Mouse (Mus musculus): Measurements from ENCODE around the gene Gpr132. TPM values are rescaled to one million over a fixed set of nuclear protein-coding genes. Genes with fewer than 3 reads are reported as not detected.

Gene Gpr132
- total RNA-seq (2015) (20.0 and 25.8 TPM in 2 replicates), total RNA-seq (2017) (7.6 and 10.7 TPM in 2 replicates)

DNA sequence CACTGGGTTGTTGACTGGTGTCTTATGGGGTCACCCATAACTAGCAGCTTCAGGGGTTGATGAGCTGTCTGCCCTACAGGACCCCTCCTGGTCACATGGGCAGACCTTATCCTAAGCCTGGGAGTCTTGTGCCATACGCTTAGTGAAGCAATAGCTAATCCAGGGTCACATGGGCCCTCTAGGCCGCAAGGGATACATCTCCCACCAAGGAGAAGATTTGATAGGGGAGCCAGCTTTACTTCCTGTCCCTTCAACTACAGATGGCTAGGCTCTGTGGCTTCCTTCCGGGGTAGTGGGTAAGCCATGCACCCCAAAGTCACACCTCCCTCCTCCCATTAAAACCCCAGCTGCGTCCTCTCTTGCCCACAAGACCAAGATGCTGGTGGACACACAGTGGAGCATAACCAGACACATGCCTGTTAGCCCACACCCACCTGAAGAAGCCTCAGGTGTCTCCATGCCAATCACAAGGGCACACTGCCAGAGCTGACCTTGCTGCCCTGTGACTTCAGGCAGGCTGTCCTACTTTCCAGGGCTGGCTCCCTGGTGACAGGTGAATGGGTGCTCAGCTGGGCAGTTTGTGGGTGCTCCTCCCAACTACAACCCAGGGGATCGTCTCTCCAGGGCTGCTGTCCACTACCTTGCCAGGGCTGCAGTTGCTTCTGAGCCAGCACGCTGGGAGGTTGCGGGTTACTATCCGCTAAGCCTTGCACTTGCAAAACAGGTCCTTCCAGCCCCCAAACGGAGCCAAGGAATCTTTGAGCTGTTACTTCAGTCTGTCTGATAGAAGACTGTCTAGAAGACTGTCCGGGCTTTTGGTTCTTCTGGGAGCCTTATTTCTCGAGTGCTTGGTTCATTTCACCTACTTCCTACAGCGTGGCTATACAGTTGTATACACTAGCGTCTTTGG is at the start of gene Gpr132:
Gene Gpr132, minus strand, starts transcription at position 51 of the 910 bp plus-strand sequence.
- peak; percentile 11; the same call in 1 of the 2 replicates for ATAC-seq (ENCODE audit: poor library complexity, severe bottlenecking)

DNA sequence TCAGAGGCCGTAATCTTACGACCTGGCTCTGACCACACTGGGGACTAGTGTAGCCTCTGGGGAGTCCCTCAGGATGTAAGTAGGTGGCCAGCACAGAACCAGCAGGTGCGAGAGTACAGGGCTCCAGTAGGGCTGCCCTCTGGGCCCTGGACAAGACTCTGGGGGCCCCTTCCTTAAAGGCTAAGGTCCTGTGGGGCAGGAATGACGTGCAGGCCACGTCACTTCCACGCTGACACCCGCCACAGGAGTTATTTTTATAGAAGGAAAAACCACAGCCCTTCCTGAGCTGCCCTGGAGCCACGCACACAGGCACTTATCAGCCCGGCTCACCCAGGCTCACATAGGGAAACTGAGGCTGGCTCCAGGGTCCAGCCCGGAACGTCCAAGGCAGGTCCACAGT is 49.5 kb upstream of the Gpr132 start:
- ATAC-seq (ENCODE audit: poor library complexity, severe bottlenecking), result peak; percentile 49

DNA sequence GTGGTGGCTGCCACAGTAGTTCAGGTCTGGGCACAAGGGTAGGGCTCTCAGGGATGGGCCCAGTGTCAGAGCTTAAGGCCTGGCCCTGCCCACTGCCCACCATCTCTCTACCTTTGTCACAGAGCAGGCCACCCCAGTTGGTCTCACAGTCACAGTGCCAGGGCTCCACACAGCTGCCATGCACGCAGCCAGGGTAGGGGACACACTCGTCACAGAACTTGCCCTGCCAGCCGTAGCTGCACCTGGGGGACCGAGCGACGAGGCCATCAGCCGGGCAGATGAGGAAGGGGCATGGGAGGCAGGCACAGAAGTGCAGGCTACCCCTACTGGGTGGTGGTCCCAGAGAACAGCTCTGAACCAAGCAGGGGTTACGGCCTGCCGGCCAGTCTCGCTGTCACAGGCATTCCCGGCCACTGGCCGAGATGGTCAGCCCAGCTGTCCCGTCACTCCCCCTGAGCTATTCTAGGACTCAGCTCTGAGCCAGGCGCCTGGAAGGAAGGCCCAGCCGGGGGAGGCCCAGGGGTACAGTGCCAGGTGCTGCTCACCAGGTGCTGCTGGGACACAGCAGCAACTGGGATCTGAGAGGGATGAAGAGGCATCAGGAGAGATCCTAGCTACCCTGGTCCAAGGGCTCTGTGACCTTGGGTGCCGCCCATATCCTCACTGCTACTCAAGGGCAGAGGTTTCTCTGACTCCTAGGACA is 48.8 kb upstream of the Gpr132 start:
- no peak for ATAC-seq (ENCODE audit: poor library complexity, severe bottlenecking)

DNA sequence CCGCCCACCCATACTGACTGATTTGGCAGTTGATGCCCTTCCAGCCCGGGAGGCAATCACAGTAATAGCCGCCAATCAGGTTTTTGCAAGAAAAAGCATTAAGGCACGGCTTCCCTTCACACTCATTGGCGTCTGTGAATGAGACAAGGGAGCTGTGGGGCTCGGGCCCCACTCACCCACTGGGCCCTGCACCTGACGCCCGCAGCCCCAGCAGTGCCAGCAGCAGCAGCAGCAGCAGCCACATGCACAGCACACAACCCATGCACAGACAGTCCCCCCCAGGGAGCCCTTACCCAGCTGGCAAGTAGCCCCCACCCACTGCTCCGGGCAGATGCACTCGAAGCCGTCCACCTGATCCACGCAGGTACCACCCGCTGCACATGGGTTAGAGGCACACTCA is 47.6 kb upstream of the Gpr132 start:
- no peak for ATAC-seq (ENCODE audit: poor library complexity, severe bottlenecking)

DNA sequence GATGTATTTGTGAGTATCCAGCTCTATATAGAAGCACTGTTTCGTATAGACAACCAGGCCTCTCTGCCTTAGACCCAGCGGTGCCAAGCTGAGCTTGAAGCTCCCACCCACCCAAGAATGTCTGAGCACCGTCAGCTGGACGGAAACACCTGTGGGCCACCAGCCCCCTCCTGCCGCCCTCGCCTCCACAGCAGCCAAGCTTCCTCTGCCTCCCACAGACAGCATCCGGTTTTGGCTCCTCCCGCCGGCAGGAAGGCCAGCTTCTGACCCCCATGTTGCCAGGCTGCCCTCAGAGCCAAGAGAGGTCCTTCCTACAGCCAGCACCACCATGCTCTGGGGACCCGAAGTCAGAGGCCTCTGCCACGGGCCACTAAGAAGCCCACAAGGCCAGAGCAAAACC is 46.5 kb upstream of the Gpr132 start:
- no peak for ATAC-seq (ENCODE audit: poor library complexity, severe bottlenecking)

DNA sequence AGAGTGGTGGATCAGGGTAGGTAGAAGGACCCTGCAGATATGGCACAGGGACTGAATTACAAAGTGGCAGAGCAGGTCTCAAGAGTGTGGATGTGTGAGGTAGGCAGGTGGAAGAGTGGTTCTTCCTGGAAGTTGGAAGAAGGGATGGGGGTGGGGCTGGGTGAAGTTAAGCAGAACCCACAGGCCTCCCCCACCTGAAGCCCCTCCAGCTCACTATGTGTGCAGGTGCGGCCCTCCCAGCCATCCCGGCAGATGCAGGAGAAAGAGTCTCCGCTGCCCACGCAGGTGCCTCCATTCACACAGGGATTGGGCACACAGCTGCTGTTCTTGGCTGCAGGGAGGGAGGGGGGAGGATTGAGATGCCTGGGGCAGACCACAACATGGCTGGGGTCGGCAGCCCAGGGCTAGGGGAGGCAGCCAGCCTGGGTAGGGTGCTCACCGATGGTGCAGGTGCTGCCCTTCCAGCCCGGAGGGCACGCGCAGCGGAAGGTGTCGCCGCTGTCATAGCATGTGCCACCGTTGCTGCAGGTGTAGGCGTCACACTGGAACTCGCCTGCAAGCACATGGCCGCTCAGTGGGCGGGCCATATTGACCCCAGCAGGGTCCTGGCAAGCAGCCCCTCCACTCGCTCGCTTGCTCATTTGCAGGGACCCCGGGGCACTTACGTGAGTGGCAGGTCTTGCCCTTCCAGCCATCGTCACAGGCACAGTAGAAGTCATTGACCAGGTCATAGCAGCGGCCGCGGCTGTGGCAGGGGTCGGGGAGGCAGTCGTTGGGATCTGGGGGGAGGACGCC is 45.1 kb upstream of the Gpr132 start:
- no peak for ATAC-seq (ENCODE audit: poor library complexity, severe bottlenecking)

DNA sequence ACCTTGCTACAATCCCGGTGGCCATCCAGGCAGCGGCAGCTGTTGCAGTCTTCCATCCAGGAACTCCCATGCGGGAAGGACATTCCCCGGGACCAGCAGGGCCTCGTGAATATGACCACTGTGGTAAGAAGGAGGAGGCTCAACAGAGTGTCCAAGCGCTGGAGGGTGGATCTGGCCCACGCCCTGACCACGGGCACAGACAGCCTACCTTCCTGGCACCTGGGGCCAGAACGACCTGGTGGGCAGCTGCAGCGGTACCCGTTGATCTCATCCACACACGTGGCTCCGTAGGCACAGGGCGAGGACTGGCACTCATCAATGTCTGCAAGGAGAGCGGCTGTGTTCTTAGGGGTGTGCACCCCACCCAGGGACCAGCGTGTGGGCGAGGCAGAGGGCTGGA is 43.7 kb upstream of the Gpr132 start:
- no peak for ATAC-seq (ENCODE audit: poor library complexity, severe bottlenecking)

DNA sequence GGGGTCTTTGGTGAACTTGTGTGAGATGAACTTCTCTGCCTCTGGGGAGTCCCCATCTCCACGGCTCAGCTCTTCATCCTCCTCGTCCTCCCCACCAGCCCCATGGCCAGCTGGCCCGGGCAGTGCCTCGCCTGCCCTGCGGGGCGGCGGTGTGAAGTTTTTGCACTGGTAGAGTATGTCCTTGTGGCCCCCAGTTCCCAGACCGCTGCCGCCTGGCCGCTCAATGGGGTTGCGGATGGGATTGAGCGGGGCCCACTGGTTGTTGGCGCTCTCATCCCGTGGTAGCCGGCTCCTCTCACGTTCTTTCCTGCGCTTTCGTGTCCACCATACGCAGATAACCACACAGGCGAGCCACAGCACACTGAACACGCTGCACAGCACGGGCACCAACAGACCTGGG is 41.0 kb upstream of the Gpr132 start:
- ATAC-seq (ENCODE audit: poor library complexity, severe bottlenecking), result no peak

DNA sequence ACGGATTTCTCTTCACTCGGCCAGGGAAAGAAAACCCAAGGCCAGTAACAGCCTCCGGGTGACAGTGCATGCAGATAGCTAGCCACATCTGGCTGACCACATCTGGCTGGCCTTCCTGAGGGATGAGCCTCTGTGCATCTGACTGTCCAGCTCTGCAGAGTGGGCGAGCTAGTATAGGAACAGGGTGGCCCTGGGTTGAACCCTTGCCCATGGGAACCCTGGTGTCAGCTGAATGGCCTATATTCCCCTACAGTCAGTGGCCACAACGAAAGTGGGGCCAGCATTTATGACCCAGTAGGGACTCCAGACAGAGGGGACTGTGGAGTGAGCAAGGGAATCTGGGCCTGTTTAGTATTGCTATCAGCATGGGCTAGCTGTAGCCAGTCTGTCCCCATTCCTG is 37.0 kb upstream of the Gpr132 start:
- no peak for ATAC-seq (ENCODE audit: poor library complexity, severe bottlenecking)

DNA sequence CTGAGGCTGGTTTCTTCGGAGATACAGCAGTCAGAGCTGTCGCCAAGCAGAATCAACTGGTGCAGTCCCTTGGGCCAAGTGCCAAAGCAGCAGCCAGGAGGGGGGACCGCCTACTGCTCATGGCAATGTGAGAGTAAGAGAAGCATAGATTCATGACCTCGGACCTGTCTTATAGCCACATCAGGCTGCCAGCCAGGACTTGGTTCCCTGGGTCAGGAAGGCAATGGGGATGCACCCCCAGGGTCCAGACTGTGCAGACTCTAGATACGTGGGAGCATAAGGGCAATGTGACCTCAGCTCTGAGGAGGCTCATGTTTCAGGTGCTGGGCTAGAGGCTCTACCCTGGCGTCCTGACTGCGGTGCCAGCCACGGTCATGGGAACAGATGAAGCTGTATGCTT is 35.9 kb upstream of the Gpr132 start:
- no peak for ATAC-seq (ENCODE audit: poor library complexity, severe bottlenecking)

DNA sequence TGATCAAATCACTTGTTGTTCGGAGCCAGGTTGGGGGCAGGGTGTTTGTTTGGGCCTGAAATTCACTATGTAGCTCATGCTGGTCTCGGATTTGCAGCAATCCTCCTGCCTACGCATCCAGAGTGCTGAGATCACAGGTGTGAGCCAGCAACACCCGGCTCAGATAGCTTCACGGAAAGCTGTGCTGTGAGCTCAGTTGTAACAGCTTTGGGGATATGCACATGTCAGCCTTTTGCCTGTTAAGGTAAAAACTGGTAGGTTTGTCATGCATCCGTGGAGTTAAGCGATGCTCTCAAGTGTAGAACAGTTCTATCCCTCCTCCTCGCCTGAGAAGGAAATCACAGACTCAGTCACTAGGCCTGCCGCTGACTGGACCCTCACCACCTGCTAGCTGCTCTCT is 32.6 kb upstream of the Gpr132 start:
- ATAC-seq (ENCODE audit: poor library complexity, severe bottlenecking), result no peak

DNA sequence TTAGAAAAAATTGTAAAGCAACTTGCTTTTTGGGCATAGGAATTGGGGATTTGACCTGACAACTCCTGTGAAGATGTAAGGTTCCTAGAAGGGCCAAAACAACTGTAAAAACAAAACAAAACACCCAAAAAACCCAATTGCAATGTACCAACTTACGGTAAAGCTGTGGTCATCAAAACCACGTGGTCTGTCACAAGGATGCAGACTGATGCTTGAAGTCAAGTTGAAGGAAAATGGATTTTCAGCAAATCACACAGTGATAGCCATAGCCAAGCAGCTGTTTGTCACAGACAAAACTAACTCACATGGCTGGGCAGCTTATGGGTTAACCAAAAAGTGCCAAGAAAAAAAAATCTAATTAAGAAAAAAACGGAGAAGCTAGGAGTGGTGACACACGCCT is 30.9 kb upstream of the Gpr132 start:
- ATAC-seq (ENCODE audit: poor library complexity, severe bottlenecking), result no peak

DNA sequence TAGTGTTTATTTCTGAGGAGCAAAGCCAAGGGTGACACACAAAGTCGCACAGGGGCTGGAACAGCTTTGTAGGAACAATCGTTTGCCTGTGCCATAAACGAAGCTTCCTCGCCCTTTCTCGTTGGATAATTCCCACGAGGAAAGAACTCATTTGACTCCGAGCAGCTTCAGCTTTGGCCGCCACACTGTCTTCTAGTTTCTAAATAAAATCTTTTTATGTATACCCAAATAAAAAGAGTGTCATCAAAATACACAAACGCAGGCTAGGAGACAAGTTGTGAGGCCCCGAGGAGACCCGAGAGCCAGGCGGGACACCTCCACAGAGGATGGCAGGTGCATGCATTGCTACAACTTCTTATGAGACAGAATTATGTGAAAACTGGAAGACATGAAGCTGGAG is 30.3 kb upstream of the Gpr132 start:
- ATAC-seq (ENCODE audit: poor library complexity, severe bottlenecking), result no peak

DNA sequence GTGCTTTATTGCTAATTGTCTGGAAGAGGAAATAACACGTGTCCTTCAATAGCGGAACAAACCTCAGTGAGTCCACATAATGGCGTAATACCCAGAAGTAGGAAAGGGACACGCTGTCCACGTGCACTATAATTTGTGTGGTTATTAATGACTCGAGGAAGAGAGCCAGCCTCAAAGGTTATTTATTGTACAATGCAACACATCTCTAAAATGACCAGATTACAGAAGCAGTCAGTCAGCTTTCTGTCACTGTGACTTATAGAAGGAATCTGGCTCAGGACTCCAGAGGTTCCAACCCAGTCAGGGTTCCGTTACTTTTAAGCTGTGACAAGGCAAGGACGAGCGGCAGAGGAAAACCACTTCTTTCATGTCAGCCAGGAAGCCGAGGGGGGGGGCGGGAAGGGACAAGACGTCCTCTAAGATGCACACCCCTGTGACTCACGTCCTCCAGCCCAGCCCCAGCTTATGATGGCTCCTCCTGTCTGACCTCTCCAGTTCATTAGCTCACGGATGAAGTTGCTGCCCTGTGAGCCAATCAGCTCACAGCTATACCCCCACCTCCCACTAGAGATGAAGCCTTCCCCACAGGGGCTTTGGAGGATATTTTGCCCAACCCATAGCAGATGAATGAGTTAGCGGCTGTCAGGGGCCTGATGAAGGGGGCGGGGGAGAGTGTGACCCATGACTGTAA is 29.6 kb upstream of the Gpr132 start:
- peak; percentile 70 for ATAC-seq (ENCODE audit: poor library complexity, severe bottlenecking)

DNA sequence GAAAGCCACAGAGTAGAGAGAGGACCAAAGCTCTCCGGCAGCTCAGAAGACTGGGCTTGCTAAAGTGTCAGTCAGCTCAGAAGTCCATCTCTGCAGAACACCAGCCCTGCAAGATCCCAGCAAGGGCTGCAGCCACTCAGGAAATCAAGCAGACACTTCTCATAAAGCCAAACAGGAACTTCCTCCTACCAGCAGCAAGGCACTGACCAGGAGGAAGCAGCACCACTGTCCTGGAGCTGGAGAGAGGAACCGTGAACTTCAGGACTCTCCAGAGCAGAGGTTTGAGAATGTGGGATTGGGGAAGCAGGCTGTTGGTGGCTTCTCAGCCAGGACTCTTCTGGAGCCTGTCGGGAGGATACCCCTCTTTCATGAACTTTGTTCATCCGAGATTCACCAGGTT is 26.9 kb upstream of the Gpr132 start:
- ATAC-seq (ENCODE audit: poor library complexity, severe bottlenecking), result peak; percentile 81

DNA sequence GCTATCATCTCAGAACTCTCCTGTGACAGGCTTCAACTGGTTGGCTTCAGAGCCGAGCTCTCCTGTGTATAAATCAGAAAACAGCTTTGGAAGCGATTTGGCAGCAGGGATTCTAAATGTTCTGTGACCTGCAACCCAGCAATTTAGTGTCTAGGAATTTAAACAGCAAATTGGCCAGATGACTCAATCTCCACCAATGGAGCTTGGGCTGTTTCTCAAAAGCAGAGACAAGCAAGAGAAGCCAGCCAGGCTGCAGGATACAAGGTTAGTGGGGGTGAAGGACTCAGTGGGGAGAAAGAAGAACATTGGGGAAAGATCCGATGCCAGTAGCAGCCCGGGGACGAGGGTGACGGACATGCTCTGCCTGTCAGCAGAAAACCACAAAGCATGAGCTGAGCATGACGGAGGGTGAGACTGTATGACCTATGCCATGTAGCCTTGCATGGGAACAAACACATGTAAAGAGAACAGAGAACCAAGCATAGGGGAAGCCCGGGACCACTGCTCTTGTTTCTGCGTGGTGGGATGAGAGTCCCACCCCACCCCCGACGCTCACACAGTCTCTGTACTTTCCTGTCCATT is 26.4 kb upstream of the Gpr132 start:
- ATAC-seq (ENCODE audit: poor library complexity, severe bottlenecking), result no peak

DNA sequence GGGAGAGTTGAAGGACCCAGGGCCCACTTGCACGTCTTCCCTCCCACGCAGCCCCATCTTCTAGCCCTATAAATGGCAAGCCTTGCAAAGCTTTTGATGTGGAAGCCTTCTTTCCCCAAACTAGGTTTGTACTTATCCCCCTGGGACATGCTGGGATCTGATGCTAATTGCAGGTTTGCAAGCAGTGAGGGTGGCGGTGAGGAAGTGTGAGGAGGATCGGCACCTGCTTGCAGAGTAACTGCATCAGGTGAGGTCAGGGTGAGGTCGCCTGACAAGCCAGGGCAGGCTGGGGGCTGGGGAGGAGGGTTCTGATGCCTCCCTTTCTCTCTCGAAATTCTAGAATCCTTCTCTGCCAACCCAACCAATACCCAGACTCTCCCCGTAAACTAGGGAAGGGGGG is 17.4 kb upstream of the Gpr132 start:
- no peak for ATAC-seq (ENCODE audit: poor library complexity, severe bottlenecking)

DNA sequence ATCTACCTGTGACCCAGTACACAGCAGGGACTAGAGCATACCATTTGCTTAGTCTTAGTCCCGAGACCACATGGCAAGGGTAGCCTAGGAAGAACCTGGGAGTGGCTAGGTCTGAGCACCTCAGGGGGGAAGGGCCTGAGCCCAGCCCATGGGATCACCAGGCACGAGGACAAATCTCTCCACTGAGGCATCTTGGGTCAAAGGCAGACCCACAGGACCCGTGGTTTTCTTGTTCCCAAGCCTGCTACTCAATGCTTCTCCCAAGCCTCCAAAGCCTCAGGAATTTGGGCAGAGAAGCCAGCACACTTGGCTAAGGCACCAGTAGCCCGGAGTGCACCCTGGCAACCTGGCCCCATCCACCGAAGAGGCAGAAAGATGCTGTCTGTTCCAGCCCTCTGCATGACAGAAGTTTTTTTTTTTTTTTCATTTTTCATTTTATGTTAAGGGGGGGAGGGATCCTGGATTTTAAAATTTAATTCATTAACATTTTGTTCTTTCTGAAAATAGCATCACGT is 13.3 kb upstream of the Gpr132 start:
- no peak for ATAC-seq (ENCODE audit: poor library complexity, severe bottlenecking)

DNA sequence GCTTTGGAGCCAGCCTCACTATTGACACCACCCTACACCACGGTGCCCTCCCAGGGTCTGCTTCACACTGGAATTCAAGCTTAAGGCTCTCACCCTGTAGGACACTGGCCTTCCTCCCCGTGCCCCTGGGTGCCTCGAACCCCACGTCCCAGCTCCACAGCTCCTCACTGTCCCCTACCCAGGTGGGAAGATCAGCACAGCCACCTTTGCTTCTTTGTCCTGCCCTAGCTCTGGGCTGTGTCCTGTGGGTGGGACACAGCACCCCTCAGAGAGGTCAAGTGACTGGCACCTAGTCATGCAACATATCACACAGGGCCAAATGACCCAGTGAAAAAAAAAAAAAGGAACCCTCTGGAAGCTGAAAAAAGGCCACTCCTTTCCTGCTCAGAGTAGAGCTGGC is 12.6 kb upstream of the Gpr132 start:
- no peak for ATAC-seq (ENCODE audit: poor library complexity, severe bottlenecking)

DNA sequence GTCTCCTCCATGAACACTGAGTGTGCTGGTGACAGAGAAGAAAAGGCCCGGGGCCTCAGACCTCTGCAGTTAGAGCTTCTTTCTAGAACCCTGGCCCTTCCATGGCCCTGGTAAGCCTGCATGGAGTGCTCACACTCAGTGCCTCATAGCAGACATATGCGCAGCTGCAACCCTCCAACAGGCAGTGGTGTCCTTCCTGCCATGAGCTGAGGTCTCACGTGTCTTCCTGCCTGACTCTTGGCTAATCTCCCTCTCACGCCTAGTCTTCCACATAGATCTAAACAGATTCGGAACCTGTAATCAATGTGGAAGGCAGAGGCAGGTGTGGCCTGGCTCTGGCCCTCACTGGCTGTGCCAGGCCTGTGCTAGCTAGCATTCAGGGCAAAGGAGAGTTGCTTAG is 11.7 kb upstream of the Gpr132 start:
- ATAC-seq (ENCODE audit: poor library complexity, severe bottlenecking), result no peak
